Mouse (Mus musculus) G1E-ER4 (cell line): ENCODE measurements around the gene Iqcg. TPM values are rescaled to one million over a fixed set of nuclear protein-coding genes. Genes with fewer than 3 reads are reported as not detected.

Experiments used
- GATA1 ChIP-seq: IDR thresholded peaks from one replicate; pipeline ENCODE4 v1.8.0; 2012; ENCODE audit warnings: low read length, inconsistent platforms
- polyA plus RNA-seq: library from polyadenylated mRNA; stranded (reverse); fragments of >175 nt; gene quantifications from 2 replicates; pipeline ENCODE4 v1.2.3, GENCODE M21; 2012

The Iqcg gene
- polyA plus RNA-seq, 1 experiment, result 1.2 TPM

- TF ChIP-seq GATA1, result no peak
Measured at GRCm38 (mm10) chr16:33059471-33059870, 3.5 kb upstream of the Iqcg start.

DNA sequence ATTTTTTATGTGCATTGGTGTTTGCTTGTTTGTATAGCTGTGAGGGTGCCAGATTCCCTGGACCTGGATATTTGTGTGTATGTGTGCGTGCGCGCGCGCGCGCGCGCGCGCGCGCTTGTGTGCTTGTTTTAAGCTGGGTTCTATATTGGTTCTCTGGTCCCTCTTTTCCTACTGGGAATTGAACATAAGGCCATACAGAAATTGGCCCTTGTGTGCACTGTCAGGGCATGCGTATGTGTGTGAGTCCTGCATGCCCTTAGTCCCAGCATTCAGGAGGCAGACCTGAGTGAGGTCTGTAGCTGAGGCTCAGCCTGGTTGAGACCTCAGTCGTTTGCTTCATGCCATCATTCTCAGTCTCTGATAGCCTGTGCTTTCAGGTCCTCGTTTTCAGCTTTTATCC lies 2.0 kb upstream of the Iqcg start:
- TF ChIP-seq GATA1, result no peak

DNA sequence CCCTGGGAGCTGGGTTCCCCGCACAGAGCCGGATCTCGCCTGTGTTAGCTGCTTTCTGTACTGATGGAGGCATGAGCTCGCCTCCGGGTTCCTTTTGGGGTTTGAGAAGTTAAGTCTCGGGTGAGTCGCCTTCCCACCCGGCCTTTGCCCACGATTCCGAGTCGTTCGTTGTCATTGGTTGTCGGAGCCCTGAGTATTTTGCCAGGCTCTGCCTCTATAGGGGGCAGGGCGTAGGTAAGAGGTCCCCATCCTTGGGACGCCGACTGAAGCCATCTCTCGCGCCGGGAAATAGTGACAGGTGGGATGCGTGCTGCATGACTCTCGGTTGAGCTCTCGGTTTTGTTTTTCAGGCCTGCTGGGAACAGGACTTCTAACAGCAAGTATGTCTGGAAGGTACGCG lies 768 bp upstream of the Iqcg start:
- no peak for TF ChIP-seq GATA1

GRCm38 (mm10) chr16:33055655-33056054 lies 363 bp downstream of the Iqcg start:
- TF ChIP-seq GATA1, result no peak

- TF ChIP-seq GATA1, result no peak
Measured at GRCm38 (mm10) chr16:33053141-33053540, 2.9 kb downstream of the Iqcg start.

DNA sequence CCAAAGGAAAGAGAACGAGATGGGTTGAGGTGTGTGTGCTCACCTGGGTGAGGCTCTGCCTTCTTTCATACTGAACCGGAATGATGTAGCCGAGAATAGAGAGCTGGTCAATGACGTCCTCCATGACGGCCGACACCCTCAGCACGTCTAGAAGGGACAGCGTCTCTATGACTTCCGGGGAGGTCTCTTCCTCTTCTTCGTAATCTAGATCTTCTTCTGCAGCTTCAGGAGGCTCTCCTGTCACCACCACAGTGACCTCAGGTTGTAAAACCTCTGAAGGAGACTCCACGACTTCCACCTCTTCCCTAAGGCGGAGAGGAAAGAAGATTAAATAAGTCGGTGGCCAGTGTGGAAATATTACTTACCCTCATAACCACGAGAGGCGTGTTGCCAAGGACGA lies 6.2 kb downstream of the Iqcg start:
- no peak for TF ChIP-seq GATA1

GRCm38 (mm10) chr16:33048686-33049085 lies 7.3 kb downstream of the Iqcg start:
- TF ChIP-seq GATA1, result no peak

- no peak for TF ChIP-seq GATA1
Measured at GRCm38 (mm10) chr16:33048004-33048403, 8.0 kb downstream of the Iqcg start.

DNA sequence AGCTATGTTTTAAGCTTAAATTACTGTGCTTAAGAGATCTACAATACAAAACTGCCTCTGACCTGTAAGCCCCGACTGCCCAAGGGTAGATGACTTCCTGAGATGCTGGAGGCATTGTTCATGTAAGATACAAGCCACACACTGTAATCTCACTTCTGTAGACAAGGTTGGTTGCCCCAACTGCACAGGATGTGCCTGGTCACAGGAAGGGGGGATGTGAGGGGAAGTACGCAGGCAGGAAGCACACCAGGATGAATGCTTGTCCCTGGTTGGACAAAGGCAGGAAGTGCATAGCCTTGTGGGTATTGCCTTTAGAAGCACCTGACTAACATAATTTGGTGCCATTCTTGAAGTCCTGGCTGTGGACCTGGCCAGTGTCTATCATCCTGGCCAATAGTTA lies 12.8 kb downstream of the Iqcg start:
- TF ChIP-seq GATA1, result no peak

GRCm38 (mm10) chr16:33042682-33043081 lies 13.3 kb downstream of the Iqcg start:
- TF ChIP-seq GATA1, result no peak

- no peak for TF ChIP-seq GATA1
Measured at GRCm38 (mm10) chr16:33036006-33036405, 20.0 kb downstream of the Iqcg start.

DNA sequence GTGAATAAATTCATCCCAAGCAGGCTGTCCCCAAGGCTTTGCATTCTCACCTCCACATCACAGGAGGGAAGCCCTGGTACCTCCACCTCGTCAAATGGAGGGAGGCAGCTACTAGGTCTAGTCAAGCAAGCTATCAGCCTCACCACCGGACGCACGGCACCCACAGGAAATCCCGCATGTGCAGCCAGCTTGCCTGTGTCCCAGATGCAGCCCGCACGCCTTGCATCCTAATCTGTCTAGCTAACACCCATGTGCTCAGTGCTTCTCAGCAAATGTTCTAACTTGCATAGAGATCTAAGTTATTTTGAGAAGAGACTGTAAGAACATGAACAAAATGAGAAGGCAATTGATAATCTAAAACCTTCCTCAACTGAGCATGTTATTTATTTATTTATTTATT lies 29.7 kb downstream of the Iqcg start:
- TF ChIP-seq GATA1, result no peak

DNA sequence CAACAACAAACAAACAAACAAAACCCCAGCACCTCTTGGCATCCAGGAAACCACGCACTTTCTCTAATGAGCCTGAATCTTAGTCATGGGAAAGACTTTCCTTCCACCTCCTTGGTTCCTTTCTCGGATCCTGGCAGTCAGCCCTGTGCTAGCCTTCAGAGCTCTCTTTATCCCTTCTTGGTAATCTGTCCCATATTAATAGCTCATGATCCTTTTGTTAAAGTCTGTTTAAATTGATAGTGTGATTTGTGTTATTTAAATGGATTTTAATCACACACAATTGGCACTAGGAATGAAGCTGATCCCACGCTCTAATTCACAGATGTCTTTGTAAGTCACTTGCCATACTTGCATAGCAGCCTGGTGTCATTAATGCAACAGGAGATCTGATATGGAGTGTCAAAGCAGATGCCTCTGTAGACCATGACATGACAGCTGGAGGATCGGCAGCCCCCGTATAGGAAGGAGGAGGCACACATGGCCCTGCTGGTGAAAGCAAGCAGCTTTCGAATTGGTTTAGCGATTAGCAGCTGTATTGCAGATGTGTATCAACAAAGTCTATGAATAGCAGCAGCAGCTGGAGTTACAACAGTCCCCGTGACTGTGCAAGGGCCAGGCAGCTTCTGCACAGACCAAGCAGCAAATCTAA lies 31.4 kb downstream of the Iqcg start:
- no peak for TF ChIP-seq GATA1

GRCm38 (mm10) chr16:33023750-33024149 lies 32.3 kb downstream of the Iqcg start:
- TF ChIP-seq GATA1, result no peak

DNA sequence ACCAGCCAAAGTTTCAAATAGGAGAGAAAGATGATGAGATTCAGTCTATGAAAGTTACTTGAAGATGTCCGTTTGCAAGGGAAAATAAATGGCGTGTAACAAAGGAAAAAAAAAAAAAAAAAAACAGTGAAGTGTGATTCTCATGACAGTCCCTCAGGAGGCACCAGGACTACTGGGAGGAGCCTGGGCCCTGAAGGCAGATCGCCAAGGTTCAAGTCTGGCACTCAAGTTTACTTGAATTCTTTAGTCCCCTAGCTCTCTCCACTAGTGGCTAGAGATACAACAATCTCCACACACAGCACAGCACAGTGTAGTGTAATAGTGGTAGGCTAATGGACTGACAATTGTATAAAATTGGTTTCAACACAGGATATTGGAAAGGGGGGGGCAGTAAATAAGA lies 34.6 kb downstream of the Iqcg start:
- no peak for TF ChIP-seq GATA1

GRCm38 (mm10) chr16:33019117-33019770 lies 36.8 kb downstream of the Iqcg start:
- TF ChIP-seq GATA1, result no peak

- TF ChIP-seq GATA1, result no peak
Measured at GRCm38 (mm10) chr16:33017677-33018349, 38.2 kb downstream of the Iqcg start.
